Mouse (Mus musculus) forebrain, embryonic 12.5 days (tissue): ENCODE data around the gene Iqce. TPM values are rescaled to one million over a fixed set of nuclear protein-coding genes. Genes with fewer than 3 reads are reported as not detected.

ENCODE experiments used
- ATAC-seq: fragments of 200-750 bp; cut with Nextera tagmentation; 2 replicates; pipeline ENCODE4 v1.8.0; 2017; ENCODE audit warnings: moderate TSS enrichment; ENCODE audit not compliant: low FRiP score
- H3K27ac ChIP-seq: fragments of 300-500 bp; sonication (generic); 2 replicates; pipeline ENCODE4 v1.5.1; 2016; ENCODE audit warnings: mild to moderate bottlenecking
- H3K27me3 ChIP-seq: fragments of 300-500 bp; sonication (generic); 2 replicates; pipeline ENCODE4 v1.6.1; 2016; ENCODE audit warnings: mild to moderate bottlenecking
- H3K36me3 ChIP-seq: fragments of 300-500 bp; sonication (generic); replicated peaks from 2 replicates; pipeline ENCODE4 v1.6.1; 2016; ENCODE audit warnings: mild to moderate bottlenecking
- H3K4me1 ChIP-seq: fragments of 300-500 bp; sonication (generic); 2 replicates; pipeline ENCODE4 v1.6.1; 2016
- H3K4me2 ChIP-seq: fragments of 300-500 bp; sonication (generic); 2 replicates; pipeline ENCODE4 v1.6.1; 2016; ENCODE audit warnings: mild to moderate bottlenecking, moderate library complexity
- H3K4me3 ChIP-seq: fragments of 300-500 bp; sonication (generic); replicated peaks from 2 replicates; pipeline ENCODE4 v1.5.1; 2016; ENCODE audit warnings: mild to moderate bottlenecking
- H3K9ac ChIP-seq: fragments of 300-500 bp; sonication (generic); 2 replicates; pipeline ENCODE4 v1.6.1; 2016; ENCODE audit warnings: mild to moderate bottlenecking
- H3K9me3 ChIP-seq: fragments of 300-500 bp; sonication (generic); 2 replicates; pipeline ENCODE4 v1.6.1; 2016
- WGBS: fragments of 180-500 bp; shearing (Covaris S2); methylation state at CpG from one replicate; pipeline ENCODE4 v1.1.7; 2016; 5-methylcytosine and 5-hydroxymethylcytosine counted together
- polyA plus RNA-seq: library from polyadenylated mRNA; unstranded; fragments of >200 nt; fragmentation: Nextera tagmentation; extraction: Ambion mirVana; gene quantifications from 2 replicates; pipeline ENCODE4 v1.2.1, GENCODE M21; 2016

Iqce gene
- polyA plus RNA-seq, 1 experiment from 2014 or later = 31.2 TPM

DNA sequence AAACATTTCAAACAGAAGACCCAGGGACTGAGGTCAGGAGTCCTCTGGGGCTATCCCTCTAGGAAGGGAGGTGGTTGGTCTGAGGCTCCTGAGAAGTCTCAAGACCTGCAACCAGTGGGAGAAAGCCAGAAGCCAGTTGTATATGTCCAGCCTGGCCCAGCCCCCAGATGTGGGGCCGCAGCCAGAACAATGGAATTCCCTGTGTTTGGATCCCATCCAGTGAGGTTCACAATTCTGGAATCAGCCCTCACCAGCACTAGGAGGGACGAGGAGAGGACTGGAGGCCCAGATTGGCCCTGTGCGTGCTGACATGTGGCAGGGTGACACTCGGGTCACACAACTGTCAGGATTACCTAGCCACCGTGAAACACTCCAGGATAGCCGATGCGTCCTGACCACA lies 49.6 kb downstream of the Iqce start:
- ATAC-seq = no peak
- no peak overlapping the region for H3K4me2 ChIP-seq
- H3K9ac ChIP-seq = no peak overlapping the region

DNA sequence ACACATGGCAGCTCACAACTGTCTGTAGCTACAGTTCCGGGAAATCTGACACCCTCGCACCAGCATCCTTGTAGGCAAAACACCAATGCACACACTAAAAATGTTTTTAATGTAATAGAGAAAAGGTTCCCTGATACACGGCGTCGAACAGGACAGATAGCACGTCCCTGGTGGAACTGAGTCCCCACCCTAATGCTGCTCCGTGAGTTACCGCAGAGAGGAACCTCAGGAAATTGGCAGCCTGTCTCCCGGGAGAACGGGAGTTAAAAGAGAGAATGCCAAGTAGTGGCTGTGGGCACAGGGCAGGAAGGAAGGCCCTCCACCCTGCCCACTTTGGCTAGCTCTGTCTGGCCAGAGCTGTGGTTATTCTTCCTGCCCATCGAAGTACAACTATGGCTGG lies 50.9 kb downstream of the Iqce start:
- Histone ChIP-seq H3K4me2 (no peak overlapping the region), H3K4me1 (peaks cover 29% of the 10 kb centered on the region), H3K36me3 (peaks cover 4% of the 10 kb centered on the region; the same call in 1 of the 2 replicates), H3K9ac (no peak overlapping the region), H3K9me3 (no peaks in the 10 kb centered on the region), H3K27me3 (0 out of 2 replicates have a peak, but pooled peaks cover 5% of the 10 kb centered on the region), H3K27ac (no peak overlapping the region), H3K4me3 (no peak overlapping the region)
- no peak for ATAC-seq
- WGBS = 93% methylated on average over 11 of the region's 11 CpGs

More for the DNA sequence above, 49.6 kb downstream of the Iqce start:
- H3K4me1 ChIP-seq = peaks cover 15% of the 10 kb centered on the region
- 0 out of 2 replicates have a peak overlapping the region, but pooled peaks have one; percentile 5 for H3K27ac ChIP-seq
- 79% methylated on average over 7 of the region's 7 CpGs for WGBS
- H3K36me3 ChIP-seq = no peaks in the 10 kb centered on the region
- H3K9me3 ChIP-seq = no peaks in the 10 kb centered on the region
- H3K4me3 ChIP-seq = no peak overlapping the region
- H3K27me3 ChIP-seq = 0 out of 2 replicates have a peak, but pooled peaks cover 5% of the 10 kb centered on the region

DNA sequence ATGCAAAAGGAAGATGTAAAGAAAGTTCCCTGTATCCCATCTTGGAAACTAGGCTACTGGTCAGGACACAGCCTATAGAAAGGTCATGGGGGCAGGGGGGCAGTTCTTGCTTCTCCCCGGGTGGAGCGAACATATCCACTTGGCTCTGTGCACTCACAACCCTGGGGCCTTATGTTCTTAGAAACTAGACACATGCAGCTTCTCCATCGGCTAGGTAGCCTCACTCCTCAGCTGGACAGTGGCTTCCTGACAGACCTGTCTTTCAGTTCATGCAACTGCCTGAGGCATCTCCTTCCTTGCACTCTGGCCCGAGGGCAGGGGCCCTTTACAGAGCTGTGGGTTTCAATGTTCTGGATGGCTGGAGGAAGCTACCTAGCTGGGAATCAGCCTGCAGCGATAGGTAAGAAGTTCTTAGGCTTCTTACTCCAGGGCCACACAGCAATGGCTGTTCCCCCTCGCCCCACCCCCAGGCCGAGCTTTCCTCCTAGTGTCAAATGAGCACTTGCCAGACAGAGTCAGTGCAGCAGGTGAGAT lies 52.2 kb downstream of the Iqce start:
- H3K4me3 ChIP-seq = no peak overlapping the region
- no peaks in the 10 kb centered on the region for H3K9me3 ChIP-seq
- H3K4me2 ChIP-seq = peak overlapping the region; percentile 97
- 62% methylated on average over 7 of the region's 7 CpGs for WGBS
- peak overlapping the region; percentile 84; the same call in 1 of the 2 replicates for H3K27ac ChIP-seq
- peaks cover 41% of the 10 kb centered on the region for H3K4me1 ChIP-seq
- ATAC-seq = no peak
- peaks cover 16% of the 10 kb centered on the region for H3K36me3 ChIP-seq
- H3K27me3 ChIP-seq = 0 out of 2 replicates have a peak, but pooled peaks cover 5% of the 10 kb centered on the region
- 0 out of 2 replicates have a peak overlapping the region, but pooled peaks have one; percentile 46 for H3K9ac ChIP-seq

DNA sequence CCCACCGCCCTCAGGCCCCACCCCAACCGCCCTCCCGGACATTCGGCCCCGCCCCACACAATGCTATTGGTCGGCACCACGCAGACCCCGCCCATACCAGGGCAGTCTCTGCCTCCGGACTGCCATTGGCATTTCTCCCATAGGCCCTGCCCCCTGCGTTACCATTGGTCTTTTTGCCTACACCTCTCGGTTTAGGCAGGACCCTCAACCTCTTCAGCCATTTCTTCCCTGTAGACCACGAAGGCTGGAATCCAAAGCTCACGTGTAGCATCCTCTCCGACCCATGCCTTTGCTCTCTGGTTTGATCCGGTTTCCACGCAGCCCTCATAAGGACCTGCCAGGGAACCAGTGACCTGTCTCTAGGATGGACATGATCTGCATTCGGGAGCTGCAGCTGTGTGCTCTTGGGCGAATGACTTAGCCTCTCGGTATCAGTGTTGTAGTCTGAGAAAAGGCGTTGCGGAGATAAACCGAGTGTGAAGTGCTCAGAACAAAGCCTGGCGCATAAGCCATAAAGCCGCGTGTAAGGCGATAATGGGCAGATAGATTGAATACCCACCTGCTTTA lies 53.0 kb downstream of the Iqce start:
- WGBS = 4% methylated on average over 26 of the region's 26 CpGs

DNA sequence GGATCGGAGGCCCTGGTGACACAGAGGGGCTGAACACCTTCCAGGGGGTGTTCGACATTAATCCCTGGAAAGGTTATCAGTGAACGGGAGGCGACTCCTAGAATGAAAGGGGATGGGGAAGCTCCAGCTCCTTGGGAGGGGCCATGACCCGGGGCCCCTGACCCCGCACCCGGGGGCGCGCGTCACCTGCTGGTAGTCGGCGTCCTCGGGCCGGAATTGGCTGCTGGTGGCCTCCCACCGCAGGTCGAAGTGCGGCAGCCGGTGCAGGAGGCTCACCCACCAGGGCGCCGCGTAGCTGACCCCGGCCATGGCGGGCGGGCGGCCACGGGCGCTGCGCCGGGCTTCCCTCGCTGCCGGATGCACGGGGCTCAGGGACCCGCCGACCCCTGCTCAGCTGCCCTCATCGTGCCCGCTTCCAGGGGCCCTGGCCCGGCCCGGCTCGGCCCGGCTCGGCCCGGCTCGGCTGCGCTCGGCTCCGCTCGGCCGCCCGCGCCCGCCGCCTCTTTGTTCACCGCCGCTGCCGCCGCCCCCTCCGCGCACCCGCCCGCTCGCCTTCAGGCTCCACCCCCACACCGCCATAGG lies 53.6 kb downstream of the Iqce start, which contains the start of gene Ttyh3:
Ttyh3 (minus strand) TSS at position 513 of the 582 bp plus-strand sequence.
- peaks cover 48% of the 10 kb centered on the region for H3K4me1 ChIP-seq
- peak within 1 kb of the TSS; percentile 93 for H3K27ac ChIP-seq
- peak; percentile 7; the same call in 1 of the 2 replicates for ATAC-seq
- H3K36me3 ChIP-seq = peaks cover 30% of the 10 kb centered on the region
- peak within 1 kb of the TSS; percentile 97 for H3K4me2 ChIP-seq
- 0 out of 2 replicates have a peak, but pooled peaks cover 5% of the 10 kb centered on the region for H3K27me3 ChIP-seq
- H3K9me3 ChIP-seq = no peaks in the 10 kb centered on the region
- H3K4me3 ChIP-seq = peak within 1 kb of the TSS; percentile 99
- under 1% methylated on average over 40 of the region's 62 CpGs for WGBS
- peak within 1 kb of the TSS; percentile 99 for H3K9ac ChIP-seq

More for the DNA sequence above, 53.0 kb downstream of the Iqce start:
- Histone ChIP-seq H3K36me3 (peaks cover 24% of the 10 kb centered on the region), H3K4me1 (peaks cover 48% of the 10 kb centered on the region), H3K27ac (peak overlapping the region; percentile 93), H3K9me3 (no peaks in the 10 kb centered on the region), H3K4me3 (peak overlapping the region; percentile 99), H3K27me3 (0 out of 2 replicates have a peak, but pooled peaks cover 5% of the 10 kb centered on the region), H3K4me2 (peak overlapping the region; percentile 97), H3K9ac (peak overlapping the region; percentile 46)
- peak; percentile 95 for ATAC-seq

DNA sequence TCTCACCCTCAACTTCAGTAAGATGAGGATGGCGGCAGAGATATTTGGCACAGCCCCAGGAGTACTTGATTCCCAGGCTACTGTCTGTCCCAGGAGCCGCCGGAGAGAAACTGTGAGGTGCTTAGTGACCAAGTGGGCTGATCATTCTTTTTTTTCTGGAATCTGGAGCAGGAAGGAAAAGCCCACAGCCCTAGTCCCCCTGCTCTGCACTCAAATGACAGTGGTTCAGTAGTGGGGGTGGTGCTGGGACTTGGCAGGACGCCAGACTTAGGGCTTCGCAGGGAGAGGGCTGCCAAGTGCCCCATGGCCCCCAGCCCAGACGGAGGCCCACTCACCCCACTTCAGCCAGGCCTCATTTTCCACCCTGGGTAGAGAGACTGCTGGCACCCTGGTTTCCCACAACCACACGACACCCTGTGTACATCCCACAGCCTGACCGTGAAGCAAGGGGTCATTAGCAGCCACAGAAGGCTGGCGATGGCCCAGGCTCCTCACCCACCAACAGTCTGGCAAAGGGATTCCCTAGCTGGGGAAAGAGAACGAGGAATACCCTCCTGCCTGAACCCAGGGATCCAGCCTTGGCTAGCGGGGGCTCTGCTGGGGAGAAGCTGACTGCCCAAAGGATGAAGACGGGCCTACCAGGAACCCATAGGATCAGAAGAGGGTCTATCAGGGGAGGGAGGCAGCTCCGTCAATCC lies 54.2 kb downstream of the Iqce start:
- Histone ChIP-seq H3K27ac (peak overlapping the region; percentile 93), H3K9ac (peak overlapping the region; percentile 99), H3K27me3 (0 out of 2 replicates have a peak, but pooled peaks cover 5% of the 10 kb centered on the region), H3K4me3 (peak overlapping the region; percentile 99), H3K4me1 (peaks cover 50% of the 10 kb centered on the region), H3K36me3 (peaks cover 36% of the 10 kb centered on the region), H3K4me2 (peak overlapping the region; percentile 97), H3K9me3 (no peaks in the 10 kb centered on the region)
- WGBS = 3% methylated on average over 13 of the region's 13 CpGs
- ATAC-seq = peak; percentile 42

DNA sequence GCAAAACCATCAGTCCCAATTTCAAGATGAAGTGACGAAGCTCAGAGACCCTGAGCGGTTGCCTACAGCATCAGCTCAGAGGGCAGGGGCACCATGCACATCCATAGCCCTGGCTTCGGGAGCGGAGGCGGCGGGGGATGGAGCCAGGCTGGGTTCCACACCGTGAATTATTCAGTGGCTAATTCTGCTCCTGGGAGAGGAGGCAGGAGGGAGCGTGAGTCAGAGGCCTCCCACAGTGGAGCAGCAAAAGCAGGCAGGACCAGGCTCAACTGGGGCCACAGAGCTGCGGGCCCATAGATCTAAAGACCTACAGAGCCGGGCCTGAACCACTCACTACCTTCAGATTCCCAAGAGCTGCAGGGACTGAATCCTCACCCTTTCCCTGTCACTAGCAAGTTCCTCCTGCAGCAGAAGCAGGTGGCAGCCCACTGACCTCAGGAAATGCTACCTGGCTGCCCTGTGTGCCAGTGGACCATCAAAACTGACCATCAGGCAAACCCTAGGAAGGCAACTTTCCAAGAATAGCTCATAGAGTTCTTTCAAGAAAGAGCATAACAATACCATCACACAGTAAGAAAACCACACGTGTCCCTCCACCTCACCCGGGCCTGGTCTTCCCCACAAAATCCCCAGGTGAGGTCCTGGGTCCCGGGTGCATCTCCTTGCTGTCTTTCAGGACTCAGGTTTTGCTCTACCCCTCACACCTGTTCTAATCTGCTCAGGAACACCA lies 55.0 kb downstream of the Iqce start:
- Histone ChIP-seq H3K9me3 (no peaks in the 10 kb centered on the region), H3K4me2 (peak overlapping the region; percentile 97), H3K36me3 (peaks cover 43% of the 10 kb centered on the region), H3K27me3 (0 out of 2 replicates have a peak, but pooled peaks cover 5% of the 10 kb centered on the region), H3K9ac (peak overlapping the region; percentile 99), H3K27ac (peak overlapping the region; percentile 93), H3K4me3 (peak overlapping the region; percentile 99), H3K4me1 (peaks cover 58% of the 10 kb centered on the region)
- WGBS = 44% methylated on average over 13 of the region's 13 CpGs
- no peak for ATAC-seq

DNA sequence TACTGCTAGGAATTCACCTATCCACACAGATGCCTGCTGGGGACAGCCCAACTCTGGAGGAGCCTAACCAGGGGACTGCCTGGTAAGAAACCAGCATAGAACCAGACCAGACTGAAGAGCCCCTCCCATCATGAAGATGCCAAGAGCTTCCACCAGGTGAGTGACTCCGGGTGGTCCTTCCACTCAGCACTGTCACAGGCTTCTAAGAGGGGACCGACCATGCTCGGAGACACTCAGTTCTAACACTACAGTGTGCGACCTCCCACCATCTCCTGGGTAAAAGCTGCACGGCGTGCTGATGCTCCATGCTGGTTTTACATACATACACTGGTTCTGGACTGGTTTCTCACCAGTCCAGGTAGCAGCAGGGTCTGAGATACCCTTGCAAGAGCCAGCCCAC lies 56.0 kb downstream of the Iqce start:
- Histone ChIP-seq H3K4me1 (peaks cover 68% of the 10 kb centered on the region), H3K36me3 (peaks cover 52% of the 10 kb centered on the region)

DNA sequence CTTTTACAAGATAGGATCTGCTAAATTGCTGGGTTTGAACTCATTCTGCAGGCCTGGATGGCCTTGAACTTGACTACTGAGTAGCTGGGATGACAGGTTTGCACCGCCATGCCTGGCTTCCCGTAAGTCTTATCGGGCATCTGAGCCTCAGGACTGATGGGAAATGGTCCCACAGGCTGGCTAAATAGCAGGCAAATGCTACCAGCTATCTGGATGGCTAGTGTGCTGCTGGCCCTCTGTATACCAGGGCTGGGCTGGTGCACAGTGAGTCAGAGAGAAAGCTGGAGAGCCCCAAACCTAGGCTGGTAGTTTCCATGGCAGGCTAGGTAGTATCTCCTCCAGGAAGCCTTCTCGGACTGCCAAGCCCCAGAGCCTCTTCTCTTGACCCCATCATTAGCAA lies 56.7 kb downstream of the Iqce start:
- Histone ChIP-seq H3K9ac (no peak overlapping the region), H3K27ac (peak overlapping the region; percentile 33; the same call in 1 of the 2 replicates), H3K4me2 (peak overlapping the region; percentile 97), H3K36me3 (peaks cover 59% of the 10 kb centered on the region), H3K4me1 (peaks cover 74% of the 10 kb centered on the region), H3K9me3 (no peaks in the 10 kb centered on the region), H3K4me3 (0 out of 2 replicates have a peak overlapping the region, but pooled peaks have one; percentile 9), H3K27me3 (0 out of 2 replicates have a peak, but pooled peaks cover 5% of the 10 kb centered on the region)
- WGBS = 92% methylated on average over 4 of the region's 4 CpGs
- ATAC-seq = no peak

More for the DNA sequence above, 56.0 kb downstream of the Iqce start:
- 89% methylated on average over 6 of the region's 6 CpGs for WGBS
- Histone ChIP-seq H3K9me3 (no peaks in the 10 kb centered on the region), H3K4me2 (peak overlapping the region; percentile 97), H3K4me3 (peak overlapping the region; percentile 99), H3K27ac (no peak overlapping the region), H3K9ac (peak overlapping the region; percentile 99), H3K27me3 (0 out of 2 replicates have a peak, but pooled peaks cover 5% of the 10 kb centered on the region)
- ATAC-seq = no peak

DNA sequence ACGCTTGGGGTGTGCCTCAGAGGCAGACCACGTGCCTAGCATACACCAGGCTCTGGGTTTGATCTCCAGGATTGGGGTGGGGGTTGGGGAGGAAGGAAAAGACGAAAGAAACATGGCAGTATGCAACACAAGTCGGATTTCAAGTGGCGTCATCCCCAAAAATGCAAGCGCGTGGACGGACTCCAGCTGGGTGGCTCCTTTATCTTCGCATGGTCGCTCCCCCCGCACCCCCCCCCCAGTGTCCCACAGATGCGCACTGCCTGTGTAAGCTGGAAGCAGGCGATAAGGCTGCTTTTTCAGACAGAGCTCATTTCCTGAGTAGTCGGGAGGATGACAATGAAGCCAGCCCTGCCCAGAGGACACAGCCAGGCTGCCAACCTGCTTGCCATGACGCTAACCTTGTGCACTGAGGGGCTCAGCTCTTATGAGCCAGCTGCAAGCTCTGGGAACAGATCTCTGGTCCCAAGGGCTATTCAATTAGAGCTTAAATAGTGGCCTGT lies 57.4 kb downstream of the Iqce start:
- Histone ChIP-seq H3K9ac (no peak overlapping the region; the same call in 1 of the 2 replicates), H3K4me1 (peaks cover 74% of the 10 kb centered on the region), H3K27me3 (no peaks in the 10 kb centered on the region), H3K9me3 (no peaks in the 10 kb centered on the region), H3K36me3 (peaks cover 66% of the 10 kb centered on the region), H3K4me3 (peak overlapping the region; percentile 9), H3K4me2 (peak overlapping the region; percentile 97), H3K27ac (peak overlapping the region; percentile 33; the same call in 1 of the 2 replicates)
- WGBS = 85% methylated on average over 15 of the region's 15 CpGs
- ATAC-seq = no peak

DNA sequence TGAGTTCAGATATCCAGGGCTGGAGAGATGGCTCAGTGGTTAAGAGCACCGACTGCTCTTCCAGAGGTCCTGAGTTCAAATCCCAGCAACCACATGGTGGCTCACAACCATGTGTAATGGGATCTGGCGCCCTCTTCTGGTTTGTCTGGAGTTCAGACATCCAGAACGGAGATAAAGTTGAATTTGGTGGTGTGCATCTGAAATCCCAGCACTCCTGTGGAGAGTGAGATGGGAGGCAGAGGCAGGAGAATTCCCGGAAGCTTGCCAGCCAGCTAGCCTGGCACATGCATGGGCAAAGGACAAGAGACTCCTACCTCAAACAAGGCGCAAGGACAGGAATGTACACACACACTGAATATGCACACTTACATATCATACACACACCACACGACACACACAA lies 57.9 kb downstream of the Iqce start:
- peak overlapping the region; percentile 97; the same call in 1 of the 2 replicates for H3K4me2 ChIP-seq
- H3K27me3 ChIP-seq = no peaks in the 10 kb centered on the region
- no peak overlapping the region for H3K4me3 ChIP-seq
- no peak overlapping the region for H3K9ac ChIP-seq
- H3K9me3 ChIP-seq = no peaks in the 10 kb centered on the region
- no peak overlapping the region for H3K27ac ChIP-seq
- ATAC-seq = no peak
- H3K4me1 ChIP-seq = peaks cover 74% of the 10 kb centered on the region
- WGBS = 94% methylated on average over 6 of the region's 6 CpGs
- H3K36me3 ChIP-seq = peaks cover 71% of the 10 kb centered on the region
